Mouse (Mus musculus): Measurements from ENCODE around the gene Vps13d.

The Vps13d gene

GRCm38 (mm10) chr4:145079324-145079723 is 115.5 kb downstream of the Vps13d start:
- no peak for DNase-seq (ENCODE audit: low spot score in 2 of 2)

DNA sequence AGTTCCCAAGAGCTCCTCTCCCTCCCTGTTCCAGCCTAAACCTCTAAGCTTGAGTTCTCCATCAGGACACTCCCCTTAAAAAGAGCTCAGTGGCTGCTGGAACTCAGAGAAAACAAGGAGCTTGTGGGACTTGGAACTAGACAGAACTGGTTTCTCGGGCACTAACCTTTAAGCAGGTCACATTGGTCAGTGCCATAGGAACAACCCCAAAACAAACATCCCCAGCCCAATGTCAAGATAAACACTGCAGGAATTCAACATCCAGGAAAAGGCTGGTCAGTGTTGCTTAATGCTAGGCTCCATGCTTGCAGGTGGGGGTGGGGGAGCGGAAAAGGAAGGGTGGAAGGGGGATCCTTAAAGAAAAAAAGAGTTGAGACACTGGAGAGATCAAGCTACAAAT is 120.5 kb downstream of the Vps13d start:
- DNase-seq (ENCODE audit: low spot score in 2 of 2): no peak

- DNase-seq (ENCODE audit: low spot score in 2 of 2): no peak
These were observed 121.1 kb downstream of the Vps13d start for GRCm38 (mm10) chr4:145073728-145074127.

- DNase-seq (ENCODE audit: low spot score in 2 of 2): no peak
These were observed 122.9 kb downstream of the Vps13d start for GRCm38 (mm10) chr4:145071942-145072341.

- no peak for DNase-seq (ENCODE audit: low spot score in 2 of 2)
These were observed 127.7 kb downstream of the Vps13d start for GRCm38 (mm10) chr4:145067019-145067680.

DNA sequence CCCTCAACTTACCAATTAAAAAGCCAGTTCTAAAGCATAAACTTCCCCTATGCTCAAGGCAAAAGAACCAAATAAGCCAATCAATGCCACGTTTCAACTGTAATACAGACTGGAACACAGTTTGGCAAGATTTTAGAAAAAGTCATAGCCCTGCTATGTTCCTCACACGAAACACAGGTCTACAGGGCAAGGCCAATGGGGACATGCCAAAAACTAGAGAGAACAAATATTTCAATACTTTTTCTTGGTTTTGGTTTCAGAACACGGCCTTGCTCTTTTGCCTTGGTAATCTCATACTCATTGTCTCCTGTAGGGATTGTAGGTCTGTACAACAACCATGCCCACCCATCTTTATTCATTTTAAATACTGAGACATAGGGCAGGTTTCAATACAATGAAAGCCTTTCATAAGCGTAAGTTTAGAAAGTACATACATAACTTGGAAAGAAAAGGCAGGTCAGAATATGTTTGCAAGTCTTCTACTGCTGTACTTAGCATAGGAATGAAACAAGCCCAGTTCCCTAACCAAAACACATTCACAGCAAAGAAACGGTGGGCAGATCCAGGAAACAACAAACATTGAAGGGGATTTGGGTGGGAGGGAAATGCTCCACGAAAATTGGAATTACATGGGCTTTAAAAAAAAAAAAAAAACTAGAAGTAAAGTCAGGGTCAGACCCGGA is 128.3 kb downstream of the Vps13d start:
- DNase-seq (ENCODE audit: low spot score in 2 of 2): no peak

GRCm38 (mm10) chr4:145058749-145059442 is 135.9 kb downstream of the Vps13d start:
- DNase-seq (ENCODE audit: low spot score in 2 of 2): no peak

- DNase-seq (ENCODE audit: low spot score in 2 of 2): no peak
These were observed 138.5 kb downstream of the Vps13d start for GRCm38 (mm10) chr4:145056346-145056745.

GRCm38 (mm10) chr4:145055792-145056191 is 139.0 kb downstream of the Vps13d start:
- DNase-seq (ENCODE audit: low spot score in 2 of 2): no peak

GRCm38 (mm10) chr4:145054369-145054768 is 140.4 kb downstream of the Vps13d start:
- no peak for DNase-seq (ENCODE audit: low spot score in 2 of 2)

- no peak for DNase-seq (ENCODE audit: low spot score in 2 of 2)
These were observed 142.1 kb downstream of the Vps13d start for GRCm38 (mm10) chr4:145052697-145053096.

GRCm38 (mm10) chr4:145052282-145052681 is 142.5 kb downstream of the Vps13d start:
- DNase-seq (ENCODE audit: low spot score in 2 of 2): no peak

DNA sequence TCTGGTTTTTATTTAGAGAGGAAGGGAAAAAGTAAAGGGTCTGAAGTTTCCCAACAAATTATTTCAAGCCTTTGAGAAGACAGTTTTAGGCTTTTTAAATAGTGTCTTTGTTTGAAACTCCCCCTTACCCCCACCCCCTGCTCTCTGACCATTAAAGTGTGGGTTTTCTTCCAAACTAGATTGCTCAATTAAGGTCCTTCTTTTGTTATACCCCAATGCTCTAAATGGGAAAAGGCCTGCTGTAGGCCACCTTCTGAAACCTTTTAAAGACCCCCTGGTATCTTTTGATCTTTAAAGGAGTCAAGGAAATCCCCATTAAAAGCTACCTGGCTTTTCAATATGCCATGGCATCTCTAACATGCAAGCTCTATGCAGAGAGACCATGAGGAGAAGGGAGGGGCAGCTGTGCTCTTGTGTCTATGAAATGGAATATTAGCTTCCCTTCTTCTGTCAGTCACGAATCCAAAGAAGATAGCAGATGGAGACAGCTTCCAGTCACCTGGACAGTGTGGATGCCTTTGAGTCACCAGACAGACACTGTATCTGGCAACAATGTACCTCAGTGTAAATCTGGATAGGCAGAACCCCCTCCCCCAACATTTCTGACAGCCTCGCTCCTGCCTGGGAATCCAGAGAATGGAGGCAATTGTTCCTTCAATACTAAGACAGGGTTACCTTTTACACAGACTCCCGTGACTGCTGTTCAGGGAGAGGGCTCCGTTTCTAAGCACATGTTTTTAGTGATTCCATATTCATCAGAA is 143.4 kb downstream of the Vps13d start:
- no peak for DNase-seq (ENCODE audit: low spot score in 2 of 2)

- no peak for DNase-seq (ENCODE audit: low spot score in 2 of 2)
These were observed 144.1 kb downstream of the Vps13d start for GRCm38 (mm10) chr4:145050518-145051208.

DNA sequence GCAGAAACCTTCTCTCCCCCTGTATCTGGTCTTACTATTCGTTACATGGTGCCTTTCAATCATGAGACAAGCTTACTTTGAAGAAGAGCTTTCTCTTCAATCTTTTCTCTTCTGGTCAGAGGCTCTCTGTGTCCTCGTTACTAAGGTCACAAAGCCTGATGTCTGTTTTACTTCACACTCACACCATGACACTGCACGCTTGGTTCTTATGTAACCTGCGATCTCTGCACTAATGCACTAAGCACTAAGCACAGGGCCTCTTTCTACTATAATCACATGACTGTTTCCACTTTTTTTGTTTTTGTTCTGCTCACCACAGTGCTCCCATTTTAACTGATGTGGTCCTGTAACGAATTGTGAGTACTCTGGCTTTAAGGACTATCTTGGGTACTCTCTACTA is 146.8 kb downstream of the Vps13d start:
- no peak for DNase-seq (ENCODE audit: low spot score in 2 of 2)

- no peak for DNase-seq (ENCODE audit: low spot score in 2 of 2)
These were observed 148.8 kb downstream of the Vps13d start for GRCm38 (mm10) chr4:145046032-145046401.

GRCm38 (mm10) chr4:145045312-145046031 is 149.3 kb downstream of the Vps13d start:
- no peak for DNase-seq (ENCODE audit: low spot score in 2 of 2)

DNA sequence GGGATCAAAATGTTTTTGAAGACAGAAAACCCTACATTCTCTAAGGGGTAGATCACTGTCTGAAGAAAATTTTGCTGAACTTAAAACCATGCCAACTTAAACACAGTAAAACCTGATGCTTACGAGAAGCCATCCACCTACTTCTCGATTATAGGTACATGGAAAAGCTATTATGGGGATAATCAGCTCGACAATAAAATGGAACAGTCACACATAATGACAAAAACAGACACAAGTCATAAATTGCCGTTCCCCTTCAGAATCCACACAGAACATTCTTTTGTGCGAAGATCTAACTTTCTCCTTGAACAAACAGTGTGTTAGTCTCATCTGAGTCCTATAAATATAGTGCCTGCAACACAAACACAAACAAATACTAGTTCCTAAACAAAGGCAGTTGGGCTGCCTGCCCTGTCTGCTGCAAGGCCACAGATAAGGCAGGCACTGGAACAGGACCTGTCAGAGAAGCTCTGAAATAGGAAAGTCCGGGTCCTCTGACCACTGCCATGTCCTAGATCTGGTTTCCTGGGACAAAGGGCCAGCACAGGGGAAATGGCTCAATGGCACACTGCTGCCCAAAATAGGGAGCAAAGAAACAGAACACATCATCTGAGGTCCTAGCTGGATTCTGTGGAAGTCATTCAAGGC is 153.5 kb downstream of the Vps13d start:
- no peak for DNase-seq (ENCODE audit: low spot score in 2 of 2)

- no peak for DNase-seq (ENCODE audit: low spot score in 2 of 2)
These were observed 157.0 kb downstream of the Vps13d start for GRCm38 (mm10) chr4:145037631-145038416.

DNA sequence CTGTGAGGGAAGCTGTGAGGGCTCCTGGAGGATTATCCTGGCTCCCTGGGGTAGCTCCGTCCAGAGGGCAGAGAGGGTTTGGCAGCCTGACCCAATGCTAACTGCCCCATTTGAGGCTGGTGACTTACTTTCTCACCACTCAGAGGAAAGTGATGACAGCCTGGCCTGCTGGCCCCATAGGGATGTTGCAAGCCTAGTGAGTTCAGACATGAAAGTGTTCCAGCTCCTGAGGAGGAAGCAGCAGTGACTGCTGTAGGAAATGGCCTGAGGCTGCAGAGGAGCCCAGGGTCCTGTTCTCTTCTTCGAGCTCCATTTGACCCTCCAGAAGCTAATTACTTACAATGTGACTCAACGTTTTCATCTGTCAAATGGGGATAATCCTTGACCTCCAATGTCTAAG is 157.8 kb downstream of the Vps13d start:
- no peak for DNase-seq (ENCODE audit: low spot score in 2 of 2)
